Mouse (Mus musculus) erythroblast, embryonic 14.5 days (primary cell): ENCODE results near the gene Mrtfb.

ENCODE experiments used
- GATA1 ChIP-seq: IDR thresholded peaks from 2 replicates; pipeline ENCODE4 v1.6.1; 2012; ENCODE audit warnings: low read length, inconsistent platforms, mixed read lengths
- TAL1 ChIP-seq: IDR thresholded peaks from 3 replicates; pipeline ENCODE4 v1.6.1; 2012; ENCODE audit warnings: low read length, inconsistent platforms, mixed read lengths

DNA sequence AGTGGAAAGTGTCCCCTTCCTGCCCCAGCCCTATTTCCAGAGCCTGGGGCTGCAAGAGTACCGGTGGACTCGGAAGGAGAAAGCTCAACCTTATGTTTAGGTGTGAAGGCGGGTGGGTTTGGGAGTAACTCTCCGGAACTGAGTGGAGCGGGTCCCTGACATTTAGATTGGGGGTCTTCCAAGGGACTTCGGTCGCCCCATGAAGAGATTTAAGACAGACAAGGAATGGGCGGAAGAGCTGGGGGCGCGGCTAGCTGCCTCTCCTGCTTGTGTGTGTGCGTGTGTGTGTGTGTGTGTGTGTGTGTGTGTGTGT, 190.6 kb downstream of the Mrtfb start:
- TF ChIP-seq GATA1: no peak
- TF ChIP-seq TAL1: no peak
